Mouse (Mus musculus): ENCODE data around the gene Tgm6.

Gene Tgm6

DNA sequence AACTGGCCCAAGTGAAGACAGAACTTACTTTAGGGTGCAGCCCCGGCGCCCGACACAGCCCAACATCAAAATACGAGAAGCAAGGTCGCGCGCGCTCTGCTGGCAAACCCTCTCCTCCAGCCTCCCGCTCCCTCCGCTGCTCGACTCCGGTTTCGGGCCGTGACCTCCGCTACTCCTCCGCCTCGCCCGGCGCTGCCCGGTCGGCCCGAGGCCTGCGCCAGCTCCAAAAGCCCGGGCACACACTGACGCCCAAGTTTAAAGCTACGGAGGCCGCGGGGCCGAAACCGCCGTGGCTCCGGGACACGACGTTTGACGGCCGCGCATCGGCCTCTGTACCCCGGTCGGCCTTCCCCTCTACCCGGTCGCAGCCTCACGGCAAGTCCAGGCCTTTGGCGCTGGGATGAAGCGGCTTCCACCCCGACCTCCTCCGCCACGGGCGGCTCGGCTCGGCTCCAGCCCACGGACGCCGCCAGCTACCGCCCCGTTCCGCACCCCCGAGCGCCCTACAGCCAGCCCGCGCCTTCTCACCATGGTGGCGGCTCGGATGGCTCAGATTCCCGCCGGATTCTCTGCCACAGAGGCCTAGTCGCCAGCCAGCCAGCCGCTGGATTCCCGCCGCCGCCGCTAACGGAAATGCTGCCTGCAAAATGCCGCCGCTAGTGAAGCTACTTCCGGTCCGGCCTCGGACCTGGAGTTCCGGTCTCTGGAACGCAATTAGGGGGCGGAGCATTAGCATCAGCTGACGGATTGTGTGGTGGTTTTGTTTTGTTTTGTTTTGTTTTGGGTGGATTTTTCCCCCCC is 66.7 kb downstream of the Tgm6 start, which contains the start of gene Snrpb:
TSS of gene Snrpb (minus strand) at position 698 of the 801 bp plus-strand sequence.
- DNase-seq: peak; percentile 88 to 90

DNA sequence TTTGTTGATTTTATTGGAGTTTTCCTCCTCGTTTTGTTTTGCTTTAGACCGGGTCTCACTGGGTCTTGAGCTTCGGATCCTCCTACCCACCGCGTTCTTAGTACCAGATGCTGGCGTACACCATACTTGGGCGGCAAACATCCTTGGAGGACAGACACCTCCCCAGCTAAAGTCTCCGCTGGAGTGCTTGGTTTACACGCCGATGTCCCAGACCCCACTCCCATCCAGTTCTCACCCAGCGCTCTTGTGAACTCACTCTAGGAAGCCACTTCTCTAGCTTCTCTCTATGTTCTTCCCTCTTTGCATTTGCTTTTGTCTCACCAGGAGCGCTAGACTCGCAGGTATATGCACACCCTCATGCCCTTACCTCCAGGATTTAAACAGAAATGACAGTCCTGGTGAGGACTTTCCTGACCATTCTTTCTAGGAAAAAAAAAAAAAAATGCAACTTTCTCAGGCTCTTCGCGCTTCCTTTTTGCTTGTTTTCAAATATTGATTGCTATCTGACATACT is 67.3 kb downstream of the Tgm6 start:
- DNase-seq: no peak

- DNase-seq: no peak
Observed at GRCm38 (mm10) chr2:130188391-130188790, 76.2 kb downstream of the Tgm6 start.

DNA sequence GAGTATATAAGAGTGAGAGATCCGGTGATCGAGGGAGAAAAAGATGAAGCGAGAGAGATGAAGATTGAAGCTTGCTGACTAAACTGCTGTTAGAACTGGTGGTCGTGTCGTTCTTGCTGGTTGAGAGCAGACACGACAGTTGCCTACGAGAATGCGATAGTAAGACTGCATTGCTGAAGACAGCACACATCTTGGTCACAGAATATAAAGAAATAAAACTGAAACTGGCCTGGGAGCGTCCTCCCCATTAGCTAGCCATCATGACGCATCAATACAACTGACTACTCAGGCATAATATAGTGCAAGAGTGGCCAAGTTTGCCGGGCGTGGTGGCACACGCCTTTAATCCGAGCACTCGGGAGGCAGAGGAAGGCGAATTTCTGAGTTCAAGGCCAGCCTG is 82.7 kb downstream of the Tgm6 start, which contains the start of gene Tmc2:
TSS of gene Tmc2 (plus strand) at position 301 of the 400 bp plus-strand sequence.
- no peak for DNase-seq

GRCm38 (mm10) chr2:130200961-130201360 is 88.7 kb downstream of the Tgm6 start:
- no peak for DNase-seq

Data from cerebellum, postnatal 36 days (tissue).